Mouse (Mus musculus): ENCODE measurements around the gene Nr4a1.

GRCm38 (mm10) chr15:101322640-101323039 is 68.6 kb downstream of the Nr4a1 start:
- TF ChIP-seq POLR2A (IDR thresholded peaks at IDR 0.05; ENCODE audit: borderline replicate concordance, control insufficient read depth, low read depth, low read length) (no peak), CTCF (IDR thresholded peaks at IDR 0.05; ENCODE audit: control insufficient read depth, insufficient read depth, low read length) (no peak)
